Mouse (Mus musculus): Measurements from ENCODE around the gene Dnajb11. TPM values are rescaled to one million over a fixed set of nuclear protein-coding genes. Genes with fewer than 3 reads are reported as not detected.

Gene Dnajb11
- polyA plus RNA-seq, 1 experiment: 40.3 TPM

GRCm38 (mm10) chr16:22879945-22880595, 22.4 kb downstream of the Dnajb11 start:
- no peak overlapping the region for H3K4me3 ChIP-seq (ENCODE audit: insufficient read depth, low read length)
- H3K27ac ChIP-seq (ENCODE audit: insufficient read depth, low read length): no peak overlapping the region
- H3K4me1 ChIP-seq (ENCODE audit: control insufficient read depth, insufficient read depth, low read length): no peaks in the 10 kb centered on the region
- TF ChIP-seq CTCF (IDR thresholded peaks at IDR 0.05; ENCODE audit: extremely low read depth, insufficient read depth, low read length) (no peak), POLR2A (IDR thresholded peaks at IDR 0.05; ENCODE audit: extremely low read depth, insufficient read depth, low read length) (no peak)

GRCm38 (mm10) chr16:22880900-22881299, 23.3 kb downstream of the Dnajb11 start:
- Histone ChIP-seq H3K4me3 (ENCODE audit: insufficient read depth, low read length) (no peak overlapping the region), H3K27ac (ENCODE audit: insufficient read depth, low read length) (no peak overlapping the region), H3K4me1 (ENCODE audit: control insufficient read depth, insufficient read depth, low read length) (no peaks in the 10 kb centered on the region)
- no peak for TF ChIP-seq POLR2A (IDR thresholded peaks at IDR 0.05; ENCODE audit: extremely low read depth, insufficient read depth, low read length)

- Histone ChIP-seq H3K4me1 (ENCODE audit: control insufficient read depth, insufficient read depth, low read length) (no peaks in the 10 kb centered on the region), H3K27ac (ENCODE audit: insufficient read depth, low read length) (no peak overlapping the region), H3K4me3 (ENCODE audit: insufficient read depth, low read length) (no peak overlapping the region)
- TF ChIP-seq POLR2A (IDR thresholded peaks at IDR 0.05; ENCODE audit: extremely low read depth, insufficient read depth, low read length) (no peak), CTCF (IDR thresholded peaks at IDR 0.05; ENCODE audit: extremely low read depth, insufficient read depth, low read length) (no peak)
These were observed 23.8 kb downstream of the Dnajb11 start for GRCm38 (mm10) chr16:22881487-22881886.

- Histone ChIP-seq H3K4me1 (ENCODE audit: control insufficient read depth, insufficient read depth, low read length) (no peaks in the 10 kb centered on the region), H3K27ac (ENCODE audit: insufficient read depth, low read length) (no peak overlapping the region), H3K4me3 (ENCODE audit: insufficient read depth, low read length) (no peak overlapping the region)
- TF ChIP-seq CTCF (IDR thresholded peaks at IDR 0.05; ENCODE audit: extremely low read depth, insufficient read depth, low read length) (no peak), POLR2A (IDR thresholded peaks at IDR 0.05; ENCODE audit: extremely low read depth, insufficient read depth, low read length) (no peak)
These were observed 25.8 kb downstream of the Dnajb11 start for GRCm38 (mm10) chr16:22883441-22883840.

- TF ChIP-seq CTCF (IDR thresholded peaks at IDR 0.05; ENCODE audit: extremely low read depth, insufficient read depth, low read length) (no peak), POLR2A (IDR thresholded peaks at IDR 0.05; ENCODE audit: extremely low read depth, insufficient read depth, low read length) (no peak)
- H3K4me1 ChIP-seq (ENCODE audit: control insufficient read depth, insufficient read depth, low read length): no peaks in the 10 kb centered on the region
- no peak overlapping the region for H3K27ac ChIP-seq (ENCODE audit: insufficient read depth, low read length)
- H3K4me3 ChIP-seq (ENCODE audit: insufficient read depth, low read length): no peak overlapping the region
These were observed 27.7 kb downstream of the Dnajb11 start for GRCm38 (mm10) chr16:22885356-22885755.

- H3K27ac ChIP-seq (ENCODE audit: insufficient read depth, low read length): no peak overlapping the region
- H3K4me3 ChIP-seq (ENCODE audit: insufficient read depth, low read length): no peak overlapping the region
- TF ChIP-seq CTCF (IDR thresholded peaks at IDR 0.05; ENCODE audit: extremely low read depth, insufficient read depth, low read length) (no peak), POLR2A (IDR thresholded peaks at IDR 0.05; ENCODE audit: extremely low read depth, insufficient read depth, low read length) (no peak)
- no peaks in the 10 kb centered on the region for H3K4me1 ChIP-seq (ENCODE audit: control insufficient read depth, insufficient read depth, low read length)
These were observed 29.1 kb downstream of the Dnajb11 start for GRCm38 (mm10) chr16:22886726-22887125.

GRCm38 (mm10) chr16:22888835-22889234, 31.2 kb downstream of the Dnajb11 start:
- Histone ChIP-seq H3K4me3 (ENCODE audit: insufficient read depth, low read length) (no peak overlapping the region), H3K27ac (ENCODE audit: insufficient read depth, low read length) (no peak overlapping the region), H3K4me1 (ENCODE audit: control insufficient read depth, insufficient read depth, low read length) (no peaks in the 10 kb centered on the region)
- TF ChIP-seq POLR2A (IDR thresholded peaks at IDR 0.05; ENCODE audit: extremely low read depth, insufficient read depth, low read length): no peak
- no peak for TF ChIP-seq CTCF (IDR thresholded peaks at IDR 0.05; ENCODE audit: extremely low read depth, insufficient read depth, low read length)

- H3K27ac ChIP-seq (ENCODE audit: insufficient read depth, low read length): no peak overlapping the region
- no peak for TF ChIP-seq POLR2A (IDR thresholded peaks at IDR 0.05; ENCODE audit: extremely low read depth, insufficient read depth, low read length)
- TF ChIP-seq CTCF (IDR thresholded peaks at IDR 0.05; ENCODE audit: extremely low read depth, insufficient read depth, low read length): no peak
- H3K4me1 ChIP-seq (ENCODE audit: control insufficient read depth, insufficient read depth, low read length): no peaks in the 10 kb centered on the region
- H3K4me3 ChIP-seq (ENCODE audit: insufficient read depth, low read length): no peak overlapping the region
These were observed 32.1 kb downstream of the Dnajb11 start for GRCm38 (mm10) chr16:22889716-22890115.

- TF ChIP-seq CTCF (IDR thresholded peaks at IDR 0.05; ENCODE audit: extremely low read depth, insufficient read depth, low read length) (no peak), POLR2A (IDR thresholded peaks at IDR 0.05; ENCODE audit: extremely low read depth, insufficient read depth, low read length) (no peak)
- no peak within 1 kb of the TSS for H3K4me3 ChIP-seq (ENCODE audit: insufficient read depth, low read length)
- no peak within 1 kb of the TSS for H3K27ac ChIP-seq (ENCODE audit: insufficient read depth, low read length)
- H3K4me1 ChIP-seq (ENCODE audit: control insufficient read depth, insufficient read depth, low read length): no peaks in the 10 kb centered on the region
These were observed 33.3 kb downstream of the Dnajb11 start, which contains the start of gene Ahsg for GRCm38 (mm10) chr16:22890683-22891510. Ahsg (plus strand) TSS chr16:22891277.

- TF ChIP-seq CTCF (IDR thresholded peaks at IDR 0.05; ENCODE audit: extremely low read depth, insufficient read depth, low read length): no peak
- no peak for TF ChIP-seq POLR2A (IDR thresholded peaks at IDR 0.05; ENCODE audit: extremely low read depth, insufficient read depth, low read length)
- Histone ChIP-seq H3K4me1 (ENCODE audit: control insufficient read depth, insufficient read depth, low read length) (no peaks in the 10 kb centered on the region), H3K4me3 (ENCODE audit: insufficient read depth, low read length) (no peak overlapping the region), H3K27ac (ENCODE audit: insufficient read depth, low read length) (no peak overlapping the region)
These were observed 34.1 kb downstream of the Dnajb11 start for GRCm38 (mm10) chr16:22891733-22892154.
